Mouse (Mus musculus): ENCODE results near the gene Gm36245. TPM values are rescaled to one million over a fixed set of nuclear protein-coding genes. Genes with fewer than 3 reads are reported as not detected.

Gene Gm36245
- polyA plus RNA-seq (2017; shearing (Covaris generic)) = not detected

GRCm38 (mm10) chr15:77598958-77599357 lies at the start of gene Gm36245:
Gene Gm36245 (plus strand): TSS chr15:77599258.

DNA sequence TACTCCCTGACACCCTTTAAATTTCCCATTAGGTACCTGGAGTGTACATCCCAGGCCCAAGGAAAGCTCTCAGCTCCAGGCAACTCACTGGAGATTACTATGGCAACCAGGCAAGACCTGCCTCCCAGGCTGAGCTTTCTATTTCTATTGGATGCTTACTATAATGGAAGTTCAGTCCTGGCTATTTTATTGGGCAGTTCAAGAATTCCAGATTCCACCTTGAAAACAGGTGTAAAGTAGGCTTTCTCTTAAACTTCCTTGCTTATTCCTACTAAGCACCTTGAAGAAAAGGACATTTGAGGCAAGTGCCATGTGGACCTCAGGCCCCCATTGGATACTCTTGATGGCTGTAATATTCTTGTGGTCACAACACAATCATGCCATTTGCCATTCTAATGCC lies 37.3 kb upstream of the Gm36245 start, which contains the start of gene 1700025B11Rik:
Gene 1700025B11Rik (minus strand): TSS at position 101 of the 400 bp plus-strand sequence.

GRCm38 (mm10) chr15:77595961-77596360 lies 3.1 kb upstream of the Gm36245 start, which contains the start of gene Apol10b:
Gene Apol10b (minus strand): TSS chr15:77596125.

GRCm38 (mm10) chr15:77643176-77643575 lies 44.1 kb downstream of the Gm36245 start, which contains the start of gene Apol11b:
Gene Apol11b (minus strand): TSS chr15:77643286.

Other genes starting within 250 kb of the Gm36245 start
- gene Apol7a, start 200.1 kb upstream of the Gm36245 start, polyA plus RNA-seq (2017; shearing (Covaris generic)) = not detected
- gene Apol9a, start 188.1 kb upstream of the Gm36245 start, polyA plus RNA-seq (2017; shearing (Covaris generic)) = 0.90 TPM
- gene Apol7b, start 151.8 kb upstream of the Gm36245 start, polyA plus RNA-seq (2017; shearing (Covaris generic)) = 4.7 TPM
- 0.61 TPM for gene Apol10a, start 122.2 kb upstream of the Gm36245 start, polyA plus RNA-seq (2017; shearing (Covaris generic))
- 0.22 TPM for gene Apol11a, start 91.0 kb upstream of the Gm36245 start, polyA plus RNA-seq (2017; shearing (Covaris generic))
- gene Apol7c, start 65.9 kb upstream of the Gm36245 start, polyA plus RNA-seq (2017; shearing (Covaris generic)) = not detected
- not detected for gene 1700025B11Rik, start 37.4 kb upstream of the Gm36245 start, polyA plus RNA-seq (2017; shearing (Covaris generic))
- 2.8 TPM for gene Apol10b, start 3.1 kb upstream of the Gm36245 start, polyA plus RNA-seq (2017; shearing (Covaris generic))
- 0.43 TPM for gene Apol11b, start 44.0 kb downstream of the Gm36245 start, polyA plus RNA-seq (2017; shearing (Covaris generic))
- 130 TPM for gene Apol7e, start 99.6 kb downstream of the Gm36245 start, polyA plus RNA-seq (2017; shearing (Covaris generic))
- gene Apol9b, start 129.8 kb downstream of the Gm36245 start, polyA plus RNA-seq (2017; shearing (Covaris generic)) = not detected
- not detected for gene Apol8, start 157.7 kb downstream of the Gm36245 start, polyA plus RNA-seq (2017; shearing (Covaris generic))
- 212 TPM for gene Myh9, start 242.9 kb downstream of the Gm36245 start, polyA plus RNA-seq (2017; shearing (Covaris generic))